Mouse (Mus musculus) adrenal gland, postnatal 25 days (tissue): ENCODE measurements around the gene Cdk5r2. TPM values are rescaled to one million over a fixed set of nuclear protein-coding genes. Genes with fewer than 3 reads are reported as not detected.
A peak's percentile ranks its signal among the peaks of the same experiment; 100 is the strongest.

Source experiments
- DNase-seq: peaks from one replicate; pipeline ENCODE4 v3.0.0; 2021; ENCODE audit warnings: mixed read lengths
- total RNA-seq: library from RNA; stranded (reverse); gene quantifications from 2 replicates; pipeline ENCODE4 v1.2.3, GENCODE M21; 2021

The Cdk5r2 gene
- total RNA-seq, 1 experiment from 2014 or later: 5.1 TPM

DNA sequence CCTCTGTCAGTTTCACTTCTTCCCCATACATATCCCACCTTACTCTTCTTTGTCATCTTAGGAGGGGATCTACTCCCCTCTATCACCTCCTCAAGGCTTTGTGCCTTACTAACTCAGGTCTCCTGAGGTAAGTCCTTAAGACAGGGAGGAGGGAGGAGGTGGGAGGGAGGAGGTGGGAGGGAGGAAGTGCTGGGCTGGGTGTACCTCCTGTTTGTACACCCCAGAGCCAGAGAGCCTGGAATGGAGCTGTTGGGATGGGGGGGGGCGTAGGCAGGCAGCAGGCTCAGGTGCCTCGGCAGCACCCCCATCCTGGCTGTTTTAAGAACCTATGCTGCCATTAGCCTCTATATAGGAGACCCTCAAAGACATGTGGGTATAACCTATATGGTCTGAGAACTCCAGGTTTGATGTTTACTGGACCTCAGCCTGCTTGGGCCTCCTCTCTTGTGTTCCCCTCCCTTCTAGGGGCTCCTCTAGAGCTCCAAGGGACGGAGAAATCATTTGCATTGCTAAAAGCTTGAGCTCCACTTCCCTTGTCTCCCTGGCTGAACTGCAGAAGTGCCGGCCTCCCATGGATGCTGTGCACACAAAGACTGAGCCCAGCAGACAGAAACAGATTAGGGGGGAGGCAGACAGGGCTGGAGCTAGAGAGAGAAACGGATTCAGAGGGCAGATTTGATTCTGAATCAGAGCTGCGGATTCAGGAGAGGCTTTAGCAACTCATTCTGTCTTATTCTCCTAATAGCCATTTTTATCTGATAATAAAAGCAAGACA is 3.5 kb upstream of the Cdk5r2 start:
- DNase-seq: no peak

- DNase-seq: no peak
These were observed 422 bp downstream of the Cdk5r2 start for GRCm38 (mm10) chr1:74855156-74855555.

GRCm38 (mm10) chr1:74855651-74856438 is 1.1 kb downstream of the Cdk5r2 start:
- DNase-seq: peak; percentile 2

DNA sequence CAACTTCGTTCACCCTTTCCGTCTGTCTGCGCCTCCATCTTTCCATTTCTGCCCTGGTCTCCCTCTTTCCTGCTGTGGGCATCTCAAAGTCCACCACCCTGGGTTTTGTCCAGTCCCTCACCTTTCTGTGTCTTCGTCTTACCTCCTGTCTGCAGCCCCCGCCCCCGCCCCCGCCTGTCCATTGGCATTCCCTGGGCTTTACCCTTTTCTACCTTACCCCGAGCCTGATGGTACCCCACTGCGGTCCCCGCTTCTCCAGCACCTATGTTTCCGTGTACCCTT is 1.6 kb downstream of the Cdk5r2 start:
- no peak for DNase-seq

DNA sequence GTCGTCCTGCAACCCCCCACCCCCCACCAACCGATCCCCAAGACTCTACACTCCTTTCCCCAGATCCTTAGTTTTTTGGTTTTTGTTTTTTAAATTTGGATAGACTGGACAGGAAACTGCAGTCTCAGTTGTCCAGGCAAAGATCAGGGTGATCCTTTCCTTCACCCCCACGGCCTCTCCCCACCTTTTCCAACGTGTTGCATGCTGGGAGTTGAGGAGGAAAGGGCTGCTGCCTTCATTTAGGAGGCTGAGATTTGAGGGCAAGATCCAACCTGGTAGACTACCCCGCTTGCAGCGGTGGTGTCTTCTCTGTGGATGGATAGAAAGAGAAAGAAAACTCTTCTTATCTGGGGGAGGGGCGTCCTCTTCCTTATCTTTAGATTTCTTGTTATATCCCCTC is 2.1 kb downstream of the Cdk5r2 start:
- DNase-seq: no peak

- peak; percentile 7 for DNase-seq
These were observed 2.5 kb downstream of the Cdk5r2 start for GRCm38 (mm10) chr1:74857201-74857600.

GRCm38 (mm10) chr1:74857677-74858076 is 2.9 kb downstream of the Cdk5r2 start:
- DNase-seq: no peak

GRCm38 (mm10) chr1:74858171-74858719 is 3.5 kb downstream of the Cdk5r2 start:
- peak; percentile 76 for DNase-seq

DNA sequence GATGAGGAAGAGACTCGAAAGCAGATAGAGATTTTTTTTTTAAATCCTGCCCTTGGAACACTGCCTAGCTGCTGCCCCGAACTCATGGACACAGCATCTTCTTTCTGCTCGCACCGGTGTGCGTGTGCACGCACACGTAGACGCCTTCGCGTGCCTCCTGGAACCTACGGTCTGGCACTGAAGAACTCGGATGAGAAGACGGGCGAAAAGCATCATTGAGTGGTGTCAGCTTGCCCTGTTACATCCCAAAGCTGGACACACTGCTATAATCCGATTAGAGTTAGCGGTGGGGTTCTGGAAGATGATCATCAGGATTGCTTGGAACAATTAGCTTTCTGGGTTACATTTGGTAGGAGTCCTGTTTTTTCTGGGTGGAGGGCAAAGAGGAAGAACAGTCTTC is 4.1 kb downstream of the Cdk5r2 start:
- DNase-seq: no peak

GRCm38 (mm10) chr1:74859223-74859984 is 4.7 kb downstream of the Cdk5r2 start:
- no peak for DNase-seq

- DNase-seq: no peak
These were observed 7.0 kb downstream of the Cdk5r2 start for GRCm38 (mm10) chr1:74861783-74862182.

GRCm38 (mm10) chr1:74872218-74872617 is 17.5 kb downstream of the Cdk5r2 start:
- no peak for DNase-seq

- no peak for DNase-seq
These were observed 22.5 kb downstream of the Cdk5r2 start for GRCm38 (mm10) chr1:74877199-74877598.

GRCm38 (mm10) chr1:74880785-74881360 is 26.1 kb downstream of the Cdk5r2 start:
- DNase-seq: peak; percentile 73

DNA sequence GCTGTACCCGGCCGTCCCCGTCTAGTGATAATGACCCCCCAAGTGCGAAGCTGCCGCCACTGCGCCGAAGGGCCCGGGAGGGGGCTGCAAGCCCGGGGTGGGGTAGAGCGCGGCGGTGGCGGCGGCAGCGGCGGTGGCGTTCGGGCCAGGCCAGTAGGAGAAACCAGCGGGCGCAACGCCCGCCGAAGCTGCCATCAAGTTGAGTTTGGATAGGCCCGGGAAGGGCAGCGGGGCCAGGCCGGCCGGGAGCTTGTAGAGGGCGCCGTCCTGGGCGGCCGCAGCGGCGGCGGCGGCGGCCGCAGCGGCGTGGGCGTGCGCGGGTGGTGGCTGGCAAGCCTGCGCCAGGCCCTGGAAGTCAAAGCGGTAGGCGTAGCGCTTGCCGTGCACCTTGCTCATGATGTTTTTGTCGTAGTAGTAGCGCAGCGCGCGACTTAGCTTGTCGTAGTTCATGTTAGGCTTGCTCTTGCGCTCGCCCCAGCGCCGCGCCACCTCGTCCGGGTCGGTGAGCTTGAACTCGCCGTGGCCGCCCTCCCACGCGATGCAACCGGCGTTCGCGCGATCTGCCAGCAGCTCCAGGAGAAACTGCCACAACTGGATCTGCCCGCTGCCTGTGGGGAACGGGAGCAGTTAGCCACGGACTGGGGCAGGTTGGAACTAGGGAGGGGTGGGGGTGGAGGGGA is 27.5 kb downstream of the Cdk5r2 start:
- peak; percentile 26 for DNase-seq

DNA sequence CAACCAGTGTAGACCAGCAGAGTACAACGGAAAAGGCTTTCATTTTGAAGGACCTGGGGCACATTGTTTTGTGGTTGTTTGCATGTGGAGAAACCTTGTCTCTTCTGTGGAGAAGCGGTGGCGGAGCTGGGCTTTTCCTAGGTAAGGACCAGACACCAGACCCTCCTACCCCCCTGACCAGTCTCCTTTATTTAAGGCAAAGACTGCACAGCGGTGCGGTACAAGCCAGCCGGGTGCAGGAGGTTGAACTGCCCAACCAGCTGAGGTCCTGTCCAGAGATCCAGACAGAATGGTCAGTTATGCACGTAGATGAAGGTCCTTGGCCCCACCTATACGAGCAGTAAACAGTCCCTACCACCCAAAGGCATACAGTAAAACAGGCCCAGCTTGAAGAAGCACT is 28.1 kb downstream of the Cdk5r2 start:
- DNase-seq: no peak

GRCm38 (mm10) chr1:74883441-74883840 is 28.7 kb downstream of the Cdk5r2 start:
- DNase-seq: no peak

DNA sequence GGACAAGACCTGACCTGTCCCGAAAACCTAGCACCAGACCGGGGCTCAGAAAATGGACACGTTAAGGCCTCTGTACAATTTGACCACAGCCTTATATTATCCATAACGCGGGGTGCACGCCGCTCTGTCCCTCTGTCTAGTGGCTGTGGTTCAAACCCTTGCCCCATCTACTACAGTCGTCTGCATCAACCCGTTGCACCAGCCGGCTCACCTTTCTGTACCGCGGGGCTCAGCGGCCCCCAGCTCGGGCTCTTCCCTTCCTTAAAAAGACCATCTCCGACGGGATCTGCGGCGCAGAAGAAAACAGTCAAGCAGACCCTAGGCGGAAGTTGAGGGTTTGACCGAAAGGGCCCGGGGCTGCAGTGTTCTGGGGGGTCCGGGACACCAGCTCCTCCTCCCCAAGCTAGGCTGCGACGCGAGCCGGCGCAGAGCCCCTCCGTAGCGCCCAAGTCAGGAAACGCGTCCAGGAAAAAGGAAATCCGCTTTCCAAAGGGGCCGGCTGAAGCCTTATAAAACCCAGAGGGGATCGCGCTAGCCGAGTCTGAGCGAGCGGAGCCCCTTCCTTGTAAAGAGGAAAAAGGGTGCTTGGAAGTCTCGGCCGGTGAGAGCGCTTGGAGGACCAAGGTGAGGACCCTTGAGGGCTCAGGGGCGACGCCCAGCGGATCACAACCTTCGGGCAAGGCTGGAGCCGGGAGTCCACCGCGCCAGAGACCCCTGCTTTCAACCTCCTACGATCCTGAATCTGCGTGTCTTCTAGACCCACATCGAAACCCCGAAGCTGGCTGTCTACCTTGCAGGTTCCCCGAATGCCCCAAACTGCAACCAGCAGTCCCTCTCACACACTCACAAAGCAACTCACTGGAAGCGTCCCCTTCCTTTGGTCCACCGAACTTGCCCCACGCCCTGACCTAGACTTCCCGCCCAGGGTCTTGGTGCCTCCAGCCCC is 29.7 kb downstream of the Cdk5r2 start:
- DNase-seq: no peak

- DNase-seq: no peak
These were observed 30.8 kb downstream of the Cdk5r2 start, which contains the start of gene Fev for GRCm38 (mm10) chr1:74885369-74886042. TSS of gene Fev (minus strand) at chr1:74885419.

- DNase-seq: peak; percentile 46
These were observed 36.8 kb downstream of the Cdk5r2 start for GRCm38 (mm10) chr1:74891513-74891912.
